Mouse (Mus musculus) right cerebral cortex, postnatal 14 days (tissue): ENCODE measurements around the gene Nos1.
"Not testable (repeated sequence)": the region's sequence is repeated elsewhere in the genome, so short reads cannot be mapped to it uniquely, and the experiment has no call there.

ENCODE experiments used
- DNase-seq: peaks from one replicate; pipeline ENCODE4 v3.0.0; 2022

Gene Nos1

DNA sequence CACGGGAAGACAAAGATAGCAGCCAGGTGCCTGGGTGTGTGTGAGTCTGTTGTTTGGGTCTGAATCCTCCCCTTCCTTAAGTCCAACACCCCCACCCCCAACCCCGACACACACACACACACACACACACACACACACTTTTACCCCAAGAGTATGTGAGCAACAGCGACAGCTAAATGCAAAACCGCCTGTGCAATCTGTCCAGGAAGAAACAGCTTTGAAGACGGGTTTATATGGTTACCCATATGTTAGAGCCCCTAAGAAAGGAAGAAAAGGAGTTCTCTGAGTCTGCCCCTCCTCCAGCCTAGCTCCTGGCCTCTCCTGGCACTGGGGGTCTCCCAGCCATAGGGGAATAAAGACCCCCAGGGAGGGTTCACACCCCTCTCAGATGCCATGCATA lies 60.2 kb downstream of the Nos1 start:
- DNase-seq: peak; percentile 20

DNA sequence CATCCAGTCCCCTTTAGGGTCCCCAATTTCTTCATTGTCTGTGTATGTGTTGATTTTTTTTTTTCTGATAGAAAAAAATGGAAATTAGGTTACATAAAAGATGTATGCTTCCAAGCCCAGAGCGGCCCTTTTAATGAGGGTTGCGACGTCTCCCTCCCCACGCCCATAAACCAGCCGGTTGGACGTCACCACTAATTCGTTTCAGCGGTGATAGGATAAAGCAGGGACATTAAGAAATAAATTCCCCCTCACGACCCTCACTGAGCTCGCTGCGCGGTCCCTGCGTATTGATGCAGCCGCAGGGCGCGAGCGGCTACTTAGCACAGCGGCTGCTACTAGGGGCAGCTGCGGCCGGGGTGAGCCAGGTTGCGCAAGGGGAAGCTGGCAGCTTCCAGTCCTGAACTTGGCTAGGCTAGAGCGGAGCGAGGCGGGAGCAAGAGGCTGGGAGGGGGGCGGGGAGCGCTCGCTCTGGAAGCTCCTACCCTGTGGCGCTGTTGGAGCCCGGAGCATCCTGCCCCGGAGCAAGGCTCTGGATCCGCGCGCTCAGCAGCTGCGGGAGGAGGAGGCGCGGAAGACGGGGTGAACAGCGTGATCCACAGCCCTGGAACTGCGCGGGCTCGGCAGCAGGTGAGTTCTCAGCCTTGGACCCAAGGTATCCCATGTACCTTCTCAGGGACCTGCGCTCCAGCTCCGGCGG lies 61.0 kb downstream of the Nos1 start:
- DNase-seq: peak; percentile 43

DNA sequence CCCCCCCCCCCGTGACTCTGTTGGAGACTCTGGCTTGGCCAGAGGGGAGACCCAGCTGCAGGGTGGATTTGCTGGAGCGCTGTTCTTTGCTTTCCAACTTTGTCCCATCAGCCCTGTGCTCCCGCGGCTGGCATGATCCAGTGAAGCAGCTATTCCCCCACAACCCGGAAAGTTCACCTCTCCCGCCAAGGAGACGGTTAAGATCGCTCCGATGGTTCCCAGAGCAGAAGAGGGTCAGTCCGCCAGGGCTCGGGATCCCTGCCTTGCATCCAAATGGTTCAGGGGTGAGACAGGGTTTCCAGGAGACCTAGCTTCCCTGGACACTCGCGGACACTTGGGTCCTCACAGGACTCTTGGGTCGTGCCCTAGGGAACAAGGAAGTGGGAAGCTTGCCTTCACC lies 61.9 kb downstream of the Nos1 start:
- DNase-seq: no peak

DNA sequence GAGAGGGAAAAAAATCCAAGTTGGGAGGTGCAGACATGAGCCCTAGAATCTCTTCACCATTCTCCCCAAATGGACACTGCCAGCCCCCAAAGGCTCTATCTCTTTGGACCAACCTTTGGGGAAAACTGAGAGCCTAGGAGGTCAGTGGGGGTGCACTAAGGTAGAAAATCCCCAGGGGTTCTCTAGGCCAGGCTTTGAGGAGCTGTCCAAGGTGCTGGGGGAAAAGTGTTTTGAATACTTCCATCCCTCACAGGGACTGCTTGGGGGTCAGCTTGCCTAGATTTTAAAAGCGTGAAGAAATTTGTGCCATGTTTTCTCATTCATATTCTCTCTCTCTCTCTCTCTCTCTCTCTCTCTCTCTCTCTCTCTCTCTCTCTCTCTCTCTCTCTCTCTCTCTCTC lies 63.8 kb downstream of the Nos1 start:
- no peak for DNase-seq

DNA sequence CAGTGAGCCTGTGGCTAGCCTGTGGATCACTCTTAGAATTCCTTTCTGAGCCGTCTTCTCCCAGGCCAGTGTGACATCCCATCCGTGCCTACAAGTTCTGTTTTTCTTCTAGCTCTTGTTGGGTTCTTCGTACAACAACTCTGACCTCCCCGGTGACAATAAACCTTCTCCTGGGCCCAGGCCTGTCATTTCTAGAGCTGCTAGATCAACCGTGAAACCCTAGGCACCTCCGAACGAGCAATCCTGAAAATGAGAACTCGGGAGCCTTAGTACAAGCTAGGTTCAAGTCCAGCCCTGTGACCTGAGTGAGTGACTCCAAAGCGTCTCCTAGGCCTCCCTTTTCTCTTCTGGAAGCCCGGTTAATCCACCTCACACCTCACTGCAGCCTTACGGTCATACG lies 69.6 kb downstream of the Nos1 start:
- DNase-seq: no peak

DNA sequence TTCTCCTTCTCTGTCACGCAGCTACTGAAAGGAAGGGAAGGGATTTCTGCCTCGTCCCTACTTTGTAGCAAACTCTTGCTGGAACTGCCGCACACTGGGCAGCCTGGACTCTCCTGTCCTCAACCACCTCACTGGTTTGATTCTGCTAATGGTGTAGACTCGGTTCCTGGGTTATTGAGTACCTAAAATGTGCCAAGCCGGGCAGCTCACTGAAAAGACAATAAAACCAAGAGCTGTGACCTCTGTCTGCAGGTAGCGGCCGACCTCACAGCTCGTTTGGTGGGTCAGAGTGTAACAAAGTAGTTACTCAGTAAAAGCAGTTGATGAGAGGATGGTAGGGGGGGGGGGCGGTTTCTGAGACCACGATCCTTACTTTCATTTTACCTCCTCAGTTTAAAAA lies 72.9 kb downstream of the Nos1 start:
- no peak for DNase-seq

DNA sequence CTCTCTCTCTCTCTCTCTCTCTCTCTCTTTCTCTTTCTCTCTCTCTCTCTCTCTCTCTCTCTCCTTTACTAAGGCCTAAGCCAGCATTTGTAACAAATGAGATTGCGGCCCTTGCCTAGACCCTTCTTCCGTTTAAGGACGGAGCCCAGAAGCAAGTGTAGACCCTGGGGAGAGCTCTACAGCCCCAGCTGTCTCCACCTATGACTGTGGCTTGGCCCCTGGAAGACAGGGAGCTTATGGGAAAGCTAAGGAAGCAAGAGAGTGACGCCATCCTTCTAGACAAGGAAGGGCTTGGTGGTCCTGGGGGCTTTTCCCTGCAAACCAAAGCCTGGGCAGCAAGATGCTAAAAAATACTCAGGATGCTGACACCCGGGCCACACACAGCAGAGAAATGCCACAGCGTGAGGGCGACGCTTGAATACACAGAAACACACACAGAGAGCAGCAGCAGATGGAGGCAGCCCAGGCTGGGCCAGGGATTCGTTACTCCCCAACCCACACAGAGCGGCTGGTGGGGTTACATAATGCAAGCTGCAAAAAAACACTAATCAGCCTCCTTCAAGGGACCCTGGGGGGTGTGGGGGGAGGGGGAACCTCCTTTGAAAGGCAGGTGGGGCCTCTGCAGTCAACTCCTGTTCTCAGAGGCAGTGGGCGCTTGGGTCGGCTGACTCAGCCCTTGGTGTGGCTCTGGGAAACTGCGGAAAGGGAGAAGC lies 83.9 kb downstream of the Nos1 start:
- DNase-seq: peak; percentile 57

DNA sequence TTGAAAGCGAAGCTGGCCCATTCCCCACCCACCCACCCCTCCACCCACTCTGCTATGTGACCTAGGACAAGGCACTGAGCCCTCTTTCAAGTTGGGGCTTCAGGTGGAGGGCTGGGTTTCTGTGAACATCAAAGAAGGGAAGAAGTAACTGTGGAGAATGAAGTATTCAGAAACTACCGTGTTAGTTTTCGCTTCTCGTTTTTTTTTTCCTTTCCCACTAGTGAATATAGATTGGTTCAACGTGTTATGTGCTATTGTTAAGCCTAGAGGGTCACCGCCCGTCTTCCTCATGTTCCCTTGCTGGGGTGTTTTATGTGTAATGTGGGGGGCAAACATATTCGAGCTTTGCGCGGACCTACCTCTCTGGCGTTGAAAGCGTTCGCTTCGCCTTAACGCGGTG lies 85.0 kb downstream of the Nos1 start:
- DNase-seq: no peak

DNA sequence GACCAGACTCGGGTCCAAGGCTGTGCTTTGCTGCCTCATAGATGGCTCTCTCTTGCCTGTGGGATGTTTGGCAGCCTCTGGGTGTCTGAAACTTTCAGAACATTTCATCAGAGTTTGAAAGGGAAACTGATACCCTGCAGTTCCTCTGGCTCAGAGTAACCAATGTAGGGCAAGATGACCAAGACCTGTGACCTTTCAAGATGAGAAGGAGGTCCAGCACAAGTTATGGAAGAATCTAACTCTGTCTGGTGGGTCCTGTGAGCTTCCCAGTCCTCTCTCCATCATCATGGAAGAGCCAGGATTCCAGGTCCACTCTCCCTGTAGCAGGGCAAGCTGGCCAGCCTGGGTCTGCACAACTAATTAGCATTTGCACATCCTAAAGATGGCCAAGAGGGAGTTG lies 90.8 kb downstream of the Nos1 start:
- DNase-seq: no peak

DNA sequence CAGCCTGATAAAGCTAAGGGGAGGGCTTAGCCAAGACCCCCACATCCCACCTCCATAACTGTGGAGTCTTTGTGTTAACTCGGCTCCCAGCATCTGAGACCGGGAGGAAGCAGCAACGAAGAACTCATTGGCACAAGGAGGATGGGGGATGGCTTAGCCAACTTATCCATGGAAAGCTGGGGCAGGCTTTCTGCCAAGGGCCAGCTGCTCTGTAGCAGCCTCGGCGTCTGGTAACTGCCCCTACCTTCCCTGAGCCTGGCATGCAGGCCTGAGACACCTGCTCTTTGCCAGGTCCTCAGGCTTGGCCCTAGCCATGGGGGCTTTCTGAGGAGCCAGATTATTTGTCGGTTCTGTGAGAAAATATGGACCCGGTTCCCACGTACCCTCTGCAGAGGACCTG lies 93.0 kb downstream of the Nos1 start:
- DNase-seq: no peak

DNA sequence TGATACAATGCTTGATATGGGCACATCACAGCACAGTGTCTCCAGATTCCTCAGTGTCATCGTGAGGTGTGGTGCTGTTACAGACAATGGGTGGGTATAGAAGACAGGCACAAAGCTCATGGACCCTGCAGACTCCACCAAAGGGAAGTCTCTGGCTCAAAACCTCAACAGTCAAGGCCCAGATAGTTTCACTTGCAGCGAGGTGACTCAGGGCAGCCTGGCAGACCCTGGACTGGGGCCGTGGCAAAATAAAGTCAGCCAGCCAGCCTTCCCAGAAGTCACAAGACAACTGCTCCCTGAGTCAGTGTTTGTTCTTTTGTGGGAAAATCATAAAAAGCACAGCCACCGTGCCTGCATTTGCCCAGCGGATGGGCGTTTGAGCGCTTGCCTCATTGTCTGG lies 93.4 kb downstream of the Nos1 start:
- no peak for DNase-seq

DNA sequence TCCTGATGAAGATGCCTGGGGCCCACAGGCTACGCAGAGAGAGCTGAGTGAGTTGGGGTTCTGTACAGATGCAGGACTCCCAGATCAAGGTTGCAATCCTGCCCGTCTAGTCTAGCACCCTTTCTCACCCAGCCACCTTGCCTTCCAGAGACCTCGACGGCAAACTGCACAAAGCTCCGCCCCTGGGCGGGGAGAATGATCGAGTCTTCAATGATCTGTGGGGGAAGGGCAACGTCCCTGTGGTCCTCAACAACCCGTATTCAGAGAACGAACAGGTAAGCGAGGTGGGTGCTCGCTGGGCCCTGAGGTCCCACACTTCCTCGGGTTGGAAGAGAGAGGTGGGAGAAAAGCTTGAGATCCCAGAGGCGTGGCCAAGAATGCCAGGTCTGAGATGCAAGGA lies 98.3 kb downstream of the Nos1 start:
- DNase-seq: no peak

DNA sequence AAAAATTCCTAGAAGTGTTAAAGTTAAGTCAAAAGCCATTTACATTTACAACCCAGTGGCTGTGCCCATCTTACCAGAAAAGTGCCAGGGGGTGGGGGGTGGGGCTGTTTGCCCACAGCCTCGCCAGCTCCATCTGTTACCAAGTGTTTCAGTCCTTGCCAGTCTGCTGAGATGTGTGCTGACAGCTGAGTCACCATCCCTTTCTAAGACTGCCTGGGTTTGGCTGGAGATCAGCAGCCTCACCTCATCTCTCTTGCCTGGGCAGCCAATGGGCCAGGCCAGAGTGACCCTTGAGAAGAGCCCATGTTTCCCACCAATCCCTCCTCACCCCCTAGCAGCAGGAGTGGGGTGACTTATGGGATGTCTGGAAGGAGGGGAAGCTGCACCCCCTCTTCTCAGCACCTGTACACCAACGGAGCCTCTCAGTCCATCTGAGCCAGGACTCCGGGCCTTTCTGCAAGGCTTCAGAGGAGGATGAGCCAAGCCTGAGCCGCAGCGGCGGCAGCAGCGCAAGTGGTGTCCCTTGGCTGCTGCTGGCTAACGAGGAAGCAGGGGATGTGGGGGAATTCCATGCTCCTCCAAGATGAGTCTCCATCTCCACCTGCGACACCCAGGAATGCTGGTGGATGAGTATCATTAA lies 100.2 kb downstream of the Nos1 start:
- no peak for DNase-seq

DNA sequence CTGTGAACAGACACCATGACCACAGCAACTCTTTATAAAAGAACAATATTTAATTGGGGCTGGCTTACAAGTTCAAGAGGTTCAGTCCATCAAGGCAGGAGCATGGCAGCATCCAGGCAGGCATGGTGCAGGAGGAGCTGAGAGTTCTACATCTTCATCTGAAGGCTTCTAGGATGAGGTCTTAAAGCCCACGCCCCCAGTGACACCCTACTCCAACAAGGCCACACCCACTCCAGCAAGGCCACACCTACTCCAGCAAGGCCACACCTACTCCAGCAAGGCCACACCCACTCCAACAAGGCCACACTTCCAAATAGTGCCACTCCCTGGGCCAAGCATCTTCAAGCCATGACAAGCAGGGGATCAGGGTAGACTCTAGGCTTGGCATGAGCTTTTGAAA lies 101.6 kb downstream of the Nos1 start:
- DNase-seq: not testable (repeated sequence)

DNA sequence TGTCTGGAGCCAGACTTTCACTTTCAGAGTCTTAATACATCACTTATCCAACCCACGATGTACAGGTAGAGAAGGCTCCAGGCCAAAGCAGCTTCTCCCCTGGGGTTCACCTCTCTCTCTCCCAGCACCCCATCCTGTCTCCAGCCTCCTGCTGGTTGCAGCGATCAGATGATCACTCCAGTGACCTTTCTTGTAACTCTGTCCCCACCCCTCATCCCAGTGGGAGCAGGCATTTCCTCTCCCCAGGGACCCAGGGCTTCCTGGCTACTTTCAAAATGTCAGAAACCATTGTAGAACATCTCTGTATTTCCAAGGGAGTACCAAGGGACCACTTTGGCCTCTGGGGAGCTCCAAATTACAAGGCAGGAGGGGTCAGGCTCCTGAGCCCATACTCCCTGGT lies 104.2 kb downstream of the Nos1 start:
- DNase-seq: no peak

DNA sequence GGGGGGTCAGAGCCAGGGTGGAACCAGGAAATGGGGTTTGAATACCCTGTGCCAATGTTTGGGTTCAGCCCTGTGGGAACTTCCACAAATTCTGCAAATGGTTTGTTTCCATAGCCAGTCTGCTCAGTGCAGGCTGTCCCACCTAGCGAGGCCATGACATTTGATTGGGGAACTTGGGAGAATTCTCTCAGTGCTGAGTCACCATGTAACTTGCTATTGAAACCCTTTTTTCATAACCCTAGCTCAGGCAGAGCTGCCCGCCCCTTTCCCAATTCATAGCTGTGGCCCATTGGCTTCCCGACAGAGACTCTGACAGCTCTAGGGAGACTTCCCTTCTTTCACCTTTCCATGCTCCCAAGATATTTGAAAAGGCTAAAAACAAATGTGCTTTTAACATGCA lies 107.3 kb downstream of the Nos1 start:
- DNase-seq: no peak

DNA sequence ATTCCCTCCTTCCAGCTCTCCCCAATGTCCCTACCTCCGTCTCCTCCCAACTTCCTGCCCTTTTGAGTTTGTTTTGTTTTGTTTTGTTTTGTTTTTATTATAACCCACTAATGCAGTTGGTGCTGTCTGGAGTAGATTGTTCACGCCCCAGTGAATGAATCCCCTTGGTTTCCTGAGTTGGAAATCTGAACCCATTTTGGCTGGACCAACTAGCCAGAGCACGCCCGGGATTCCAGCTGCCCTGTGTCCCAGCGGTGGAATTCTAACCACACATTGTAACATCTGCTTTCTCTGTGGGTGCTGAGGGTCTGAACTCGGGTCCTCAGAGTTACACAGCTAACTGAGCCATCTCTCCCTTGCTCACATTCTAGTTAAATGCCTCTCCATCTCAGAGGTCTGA lies 108.1 kb downstream of the Nos1 start:
- no peak for DNase-seq

DNA sequence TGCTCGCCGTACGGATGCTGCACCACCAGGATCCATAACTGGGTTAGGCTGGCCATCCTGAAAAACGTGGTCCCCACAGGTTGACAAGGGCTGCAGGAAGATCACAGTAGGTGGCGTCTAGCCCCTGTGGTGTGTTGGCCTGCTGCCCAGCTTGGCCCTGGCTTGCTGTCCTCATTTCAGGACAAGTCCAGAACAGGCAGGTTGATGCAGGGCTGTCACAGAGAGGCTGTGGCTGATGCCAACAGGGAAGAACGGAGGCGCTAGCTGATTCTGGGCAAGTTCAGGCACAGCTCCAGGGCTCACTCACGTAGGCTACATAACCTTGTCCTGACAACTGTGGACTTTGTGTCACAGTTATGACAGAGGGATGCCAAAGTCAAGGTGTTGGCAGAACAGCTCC lies 108.7 kb downstream of the Nos1 start:
- DNase-seq: no peak

DNA sequence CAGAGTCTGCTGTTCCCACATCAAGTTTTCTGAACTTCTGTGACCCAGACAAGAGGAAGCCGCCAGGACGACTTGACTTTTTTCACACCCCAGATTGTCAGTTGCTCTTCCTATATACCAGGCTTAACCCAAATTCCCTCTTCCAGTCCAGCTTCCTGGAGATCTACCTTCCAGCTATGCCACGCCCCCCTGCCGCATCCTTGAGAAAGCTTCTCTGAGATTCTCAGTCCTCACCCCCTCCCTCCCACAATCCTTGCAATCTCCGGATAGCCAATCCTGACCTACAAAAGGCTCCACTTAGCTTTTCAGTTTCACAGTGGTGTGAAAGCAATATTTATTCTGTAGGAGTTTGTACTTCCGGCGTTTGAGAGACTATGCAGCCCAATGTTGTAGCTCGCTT lies 110.0 kb downstream of the Nos1 start:
- DNase-seq: no peak

DNA sequence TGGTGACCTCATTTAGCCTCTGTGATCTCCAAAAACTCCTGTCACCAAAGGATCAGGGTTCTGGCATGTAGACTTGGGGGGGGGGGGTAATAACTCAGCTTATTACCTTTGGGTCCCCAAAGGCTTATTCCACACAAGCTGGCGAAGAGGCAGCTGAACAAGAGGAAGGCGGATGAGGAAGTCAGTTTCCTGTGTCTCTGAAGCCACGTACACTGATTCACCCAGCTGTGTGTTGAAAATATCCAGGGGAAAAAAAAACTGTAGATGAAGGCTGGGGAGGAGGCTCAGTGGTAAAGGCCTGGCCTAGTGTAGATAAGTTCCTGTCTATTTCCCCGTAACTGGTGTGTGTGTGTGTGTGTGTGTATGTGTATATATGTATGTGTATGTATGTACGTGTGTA lies 110.7 kb downstream of the Nos1 start:
- no peak for DNase-seq

DNA sequence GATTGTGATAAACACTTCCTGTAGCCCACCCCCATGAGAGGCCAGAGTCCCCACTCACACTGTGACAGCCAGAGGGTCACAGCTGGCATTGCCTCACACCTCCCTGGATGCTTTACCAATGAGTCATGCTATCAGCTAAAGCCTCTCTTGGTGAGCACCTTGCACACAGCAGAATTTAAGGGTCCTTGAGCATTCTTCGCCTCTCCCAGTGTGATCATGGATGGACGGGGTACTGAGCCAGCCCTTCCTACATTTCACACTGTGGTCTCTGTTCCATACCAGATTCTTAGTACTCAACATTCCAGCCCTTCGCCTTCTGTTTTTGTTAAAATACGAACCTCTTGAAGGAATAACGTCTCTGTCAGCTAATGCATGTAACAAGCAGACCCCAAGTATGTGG lies 113.2 kb downstream of the Nos1 start:
- DNase-seq: no peak

DNA sequence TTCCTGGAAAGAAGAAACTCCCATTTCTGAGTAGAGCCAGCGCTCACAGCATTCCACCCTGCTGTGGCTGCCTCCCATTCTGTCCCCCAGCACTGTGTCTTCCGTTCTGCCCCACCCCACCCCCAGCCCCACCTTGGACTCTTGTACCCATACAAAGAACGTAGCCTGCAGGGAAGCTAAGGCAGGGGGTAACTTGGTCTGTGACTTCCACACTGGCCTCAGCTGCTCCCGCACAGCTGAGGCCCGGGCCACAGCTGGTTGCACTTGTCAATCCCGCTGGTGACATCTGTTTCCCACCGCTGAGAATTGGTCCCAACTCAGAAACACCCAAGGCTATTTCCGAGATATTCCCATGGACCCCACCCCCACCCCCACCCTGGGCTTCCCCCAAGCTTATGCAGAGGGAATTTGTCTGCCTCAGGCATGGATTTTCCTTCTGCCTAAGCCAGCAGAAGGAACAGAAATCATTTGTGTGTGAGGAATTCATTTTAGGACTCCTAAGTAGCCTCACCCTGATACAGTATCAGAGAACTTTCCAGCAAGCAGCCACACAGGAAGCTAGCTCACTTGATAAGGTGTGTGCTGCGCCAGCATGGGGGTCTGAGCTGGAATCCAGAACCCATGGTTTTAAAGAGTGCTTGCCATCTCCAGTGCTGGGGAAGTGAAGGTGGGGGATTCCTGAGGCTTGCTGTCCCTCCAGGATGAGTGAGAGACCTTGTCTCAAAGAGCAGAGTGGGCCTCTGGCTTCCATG lies 117.4 kb downstream of the Nos1 start:
- DNase-seq: no peak

DNA sequence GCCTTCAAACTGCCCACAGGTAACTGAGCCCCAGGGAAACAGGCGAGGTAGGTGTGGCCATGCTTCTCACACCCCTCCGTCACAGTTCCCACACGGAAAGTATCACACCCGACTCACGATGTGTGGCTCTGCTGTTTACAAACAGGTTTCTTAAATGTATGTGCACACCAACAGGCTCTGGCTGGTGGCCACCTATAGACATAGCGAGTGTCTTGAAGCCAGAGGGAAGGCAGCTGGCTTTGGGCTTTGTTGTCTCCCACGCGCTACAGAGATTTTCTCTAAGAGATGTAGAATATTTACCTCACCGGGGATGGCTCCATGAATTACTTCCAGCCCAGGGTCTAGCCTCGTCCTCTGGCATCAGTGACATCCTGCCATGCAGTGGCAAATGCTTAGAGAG lies 118.5 kb downstream of the Nos1 start:
- DNase-seq: no peak
